Mouse (Mus musculus): ENCODE measurements at regions not wholly inside any gene's neighbourhood (a gene's known extent, or its start where the extent isn't known, plus 50 kb on each side); places are given as distances from the start of the nearest gene placed in this dataset.

GRCm38 (mm10) chr10:105704472-105705235, 130.4 kb upstream of the Tmtc2 start:
- TF ChIP-seq CTCF (IDR thresholded peaks at IDR 0.05; ENCODE audit: borderline replicate concordance, extremely low read depth, insufficient read depth, insufficient read length) (no peak), POLR2A (IDR thresholded peaks at IDR 0.05; ENCODE audit: borderline replicate concordance, extremely low read depth, insufficient read depth, insufficient read length, poor library complexity, severe bottlenecking) (no peak)
